ENCODE assay signal across 29 mouse cellular contexts in genomic region chr5:12997440-12997839, GRCm38 (mm10).
"Had no signal": no experiment of that assay in that cellular context is flagged by ENCODE, and none has a peak within 500 bp of the region (broad histone marks: within the 10 kb centered on the region; RNA-seq: fewer than 3 reads in every experiment).

No protein-coding gene starts in this region.

- H3K27me3 ChIP-seq: embryonic facial prominence, embryonic 12.5 days; embryonic facial prominence, embryonic 13.5 days; embryonic facial prominence, embryonic 15.5 days; forebrain, embryonic 12.5 days; forebrain, embryonic 13.5 days; forebrain, embryonic 15.5 days had no signal

- H3K4me2 ChIP-seq: embryonic facial prominence, embryonic 12.5 days; embryonic facial prominence, embryonic 13.5 days; embryonic facial prominence, embryonic 15.5 days; forebrain, embryonic 12.5 days; forebrain, embryonic 13.5 days; forebrain, embryonic 15.5 days had no signal

- ATAC-seq: forebrain, embryonic 13.5 days; forebrain, embryonic 14.5 days; forebrain, embryonic 15.5 days; forebrain, embryonic 16.5 days; forebrain, postnatal 0 days had no signal

- H3K4me3 ChIP-seq: embryonic facial prominence, embryonic 10.5 days; embryonic facial prominence, embryonic 12.5 days; embryonic facial prominence, embryonic 13.5 days; embryonic facial prominence, embryonic 15.5 days; erythroblast, embryonic 14.5 days; forebrain, embryonic 10.5 days; forebrain, embryonic 12.5 days; forebrain, embryonic 13.5 days; forebrain, embryonic 15.5 days; gastrocnemius, adult 2 months; heart, adult 2 months had no signal

- H3K36me3 ChIP-seq: embryonic facial prominence, embryonic 10.5 days; embryonic facial prominence, embryonic 12.5 days; embryonic facial prominence, embryonic 13.5 days; embryonic facial prominence, embryonic 15.5 days; forebrain, embryonic 10.5 days; forebrain, embryonic 12.5 days; forebrain, embryonic 15.5 days had no signal

- DNase-seq: cerebellum, adult 2 months; cerebellum, adult 8-10 months; cerebellum, adult 9-10 months; cerebellum, adult 9-11 months; cerebellum, postnatal 10 days; cerebellum, postnatal 14 days; cerebellum, postnatal 25 days; cerebellum, postnatal 36 days; embryo, embryonic 11 days; forebrain, postnatal 0 days; gastrocnemius, adult 2 months; gastrocnemius, postnatal 10 days; gastrocnemius, postnatal 14 days; gastrocnemius, postnatal 25 days; gastrocnemius, postnatal 36 days; heart, adult 11 months; heart, adult 18-20 months; heart, adult 2 months had no signal

- H3K27ac ChIP-seq: embryonic facial prominence, embryonic 10.5 days; embryonic facial prominence, embryonic 12.5 days; embryonic facial prominence, embryonic 13.5 days; embryonic facial prominence, embryonic 15.5 days; forebrain, embryonic 10.5 days; forebrain, embryonic 12.5 days; forebrain, embryonic 13.5 days; forebrain, embryonic 15.5 days; gastrocnemius, adult 2 months; heart, adult 2 months had no signal

- H3K9me3 ChIP-seq: embryonic facial prominence, embryonic 10.5 days; embryonic facial prominence, embryonic 12.5 days; embryonic facial prominence, embryonic 13.5 days; embryonic facial prominence, embryonic 15.5 days; forebrain, embryonic 10.5 days; forebrain, embryonic 12.5 days; forebrain, embryonic 13.5 days; forebrain, embryonic 15.5 days had no signal

- H3K9ac ChIP-seq: embryonic facial prominence, embryonic 12.5 days; embryonic facial prominence, embryonic 13.5 days; embryonic facial prominence, embryonic 15.5 days; forebrain, embryonic 12.5 days; forebrain, embryonic 13.5 days; forebrain, embryonic 15.5 days; forebrain, postnatal 0 days had no signal

- H3K4me1 ChIP-seq: embryonic facial prominence, embryonic 12.5 days; embryonic facial prominence, embryonic 13.5 days; embryonic facial prominence, embryonic 15.5 days; forebrain, embryonic 10.5 days; forebrain, embryonic 12.5 days; forebrain, embryonic 13.5 days; forebrain, embryonic 15.5 days had no signal
